Mouse (Mus musculus) adrenal gland, adult 2 months (tissue): ENCODE measurements around the gene Mfsd13b. TPM values are rescaled to one million over a fixed set of nuclear protein-coding genes. Genes with fewer than 3 reads are reported as not detected.
"Not testable (repeated sequence)": the region's sequence is repeated elsewhere in the genome, so short reads cannot be mapped to it uniquely, and the experiment has no call there.

Experiments
- DNase-seq: peaks from one replicate; pipeline ENCODE4 v3.0.0; 2021
- polyA plus RNA-seq: library from polyadenylated mRNA; depleted of rRNA; stranded (reverse); fragments of >200 nt; gene quantifications from 2 replicates; pipeline ENCODE4 v1.2.3, GENCODE M21; 2012
- total RNA-seq, 2 experiments: library from RNA; stranded (reverse); gene quantifications; 2 replicates each; pipeline ENCODE4 v1.2.3; 2021

The Mfsd13b gene
- total and polyA plus RNA-seq, 3 experiments: 0.28 TPM; not detected in 2

DNA sequence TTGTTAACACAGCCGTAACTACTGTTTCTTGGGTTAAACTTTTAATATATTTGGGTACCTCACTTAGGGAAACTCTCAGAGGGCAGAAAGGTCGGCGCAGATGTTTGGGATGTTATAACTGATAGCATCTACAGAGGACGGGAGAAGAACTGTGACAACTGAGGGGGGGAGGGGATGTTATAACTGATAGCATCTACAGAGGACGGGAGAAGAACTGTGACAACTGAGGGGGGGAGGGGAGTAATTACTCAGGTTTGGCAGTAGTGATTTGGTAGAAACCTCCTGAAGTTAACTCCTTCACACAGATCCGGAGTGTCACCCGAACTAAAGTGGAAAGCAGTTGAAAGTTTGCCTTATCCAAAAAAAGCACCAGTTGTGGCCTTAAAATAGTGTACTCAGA is 659 bp downstream of the Mfsd13b start:
- DNase-seq: no peak

DNA sequence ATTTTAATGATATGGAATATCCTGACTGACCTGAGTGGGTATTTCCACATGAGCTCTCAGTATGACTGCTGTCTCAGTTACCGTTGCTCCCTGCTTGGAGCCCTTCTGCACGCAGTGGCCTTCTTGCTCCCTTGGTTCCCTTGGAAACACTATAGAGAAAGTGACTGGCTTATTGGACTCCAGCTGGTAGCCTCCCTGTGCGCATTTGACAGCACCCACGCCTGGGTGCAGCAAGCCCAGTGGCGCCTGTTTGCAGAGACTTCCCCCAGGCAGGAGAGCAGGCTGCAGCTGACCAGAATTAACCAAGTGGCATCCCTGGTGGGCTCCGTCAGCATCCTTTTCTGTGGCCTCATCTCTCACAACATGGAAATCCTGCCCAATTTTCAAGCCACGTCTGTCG is 8.9 kb downstream of the Mfsd13b start:
- no peak for DNase-seq

DNA sequence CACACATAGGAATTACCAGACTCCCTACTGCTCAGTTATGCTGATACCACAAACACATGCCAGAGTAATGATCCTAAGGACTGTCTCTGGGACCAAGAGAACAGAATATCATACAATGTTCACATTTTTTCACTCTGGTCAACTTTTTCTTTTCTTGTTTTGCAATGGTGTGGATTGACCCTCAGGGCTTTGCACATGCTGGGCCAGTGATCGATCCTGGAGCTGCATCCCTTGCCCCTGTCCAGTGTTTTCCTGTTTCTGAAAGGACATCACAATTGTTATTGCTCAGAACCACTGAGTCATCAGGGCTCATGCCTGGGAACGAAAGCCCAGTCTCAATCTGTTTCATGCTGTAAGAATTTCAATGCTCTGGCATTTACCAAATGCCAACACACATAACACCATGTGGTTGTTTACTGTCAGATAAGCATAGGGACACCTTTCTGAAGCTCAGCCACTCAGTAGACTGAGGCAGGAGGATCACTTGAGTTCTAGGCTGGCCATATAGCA is 16.8 kb downstream of the Mfsd13b start:
- peak; percentile 42 for DNase-seq

DNA sequence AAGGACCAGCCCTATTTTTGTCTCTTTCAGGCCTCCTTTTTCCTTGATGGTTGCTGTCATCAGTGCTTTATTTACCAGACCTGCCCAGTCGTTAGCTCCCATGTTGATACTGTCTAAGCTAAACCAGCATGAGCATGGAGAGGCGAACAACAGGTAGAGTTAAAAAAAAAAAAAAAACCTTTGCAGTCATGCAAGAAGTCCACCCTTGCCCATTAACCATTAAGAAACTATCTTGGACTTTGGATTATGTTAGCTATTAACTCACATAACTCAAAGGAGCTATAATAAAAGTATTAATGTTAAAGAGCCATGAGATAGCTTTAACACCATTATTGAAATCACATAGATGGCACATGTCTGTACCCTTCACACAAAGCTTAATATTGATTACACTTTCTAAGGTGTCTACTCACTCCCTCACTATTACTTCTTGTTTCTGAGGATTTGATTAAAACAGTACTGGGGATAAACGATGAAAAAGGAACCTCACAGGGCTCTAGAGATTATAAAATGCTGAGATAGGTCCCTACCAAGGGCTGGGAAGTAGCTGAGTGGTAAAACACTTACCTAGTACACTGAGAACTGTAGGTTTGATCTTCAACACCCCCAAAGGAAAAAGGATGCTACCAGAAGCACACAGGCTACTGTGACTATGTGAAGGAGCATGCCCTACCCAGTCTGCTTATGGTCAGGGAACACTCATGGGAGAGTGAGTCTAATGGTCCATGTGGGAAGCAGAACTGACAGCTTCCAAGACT is 17.9 kb downstream of the Mfsd13b start:
- no peak for DNase-seq

DNA sequence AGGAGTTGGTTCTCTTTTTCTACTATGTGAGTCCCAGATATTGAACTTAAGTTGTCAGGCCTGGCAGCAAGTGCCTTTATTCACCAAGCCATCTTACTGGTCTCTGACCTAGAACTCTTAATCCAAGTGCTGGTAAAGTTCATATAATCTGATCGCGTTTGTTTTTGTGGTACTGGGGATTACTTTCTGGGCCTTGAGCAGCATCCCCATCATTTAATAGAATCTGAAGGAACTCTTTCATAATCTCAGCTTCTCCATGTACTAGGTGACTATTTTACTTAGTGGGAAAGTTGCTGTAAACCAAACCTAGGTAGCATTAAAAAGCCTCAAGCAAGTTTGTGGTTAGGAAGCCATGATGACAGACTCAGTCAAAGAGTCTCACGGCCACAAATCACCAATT is 19.6 kb downstream of the Mfsd13b start:
- DNase-seq: no peak

DNA sequence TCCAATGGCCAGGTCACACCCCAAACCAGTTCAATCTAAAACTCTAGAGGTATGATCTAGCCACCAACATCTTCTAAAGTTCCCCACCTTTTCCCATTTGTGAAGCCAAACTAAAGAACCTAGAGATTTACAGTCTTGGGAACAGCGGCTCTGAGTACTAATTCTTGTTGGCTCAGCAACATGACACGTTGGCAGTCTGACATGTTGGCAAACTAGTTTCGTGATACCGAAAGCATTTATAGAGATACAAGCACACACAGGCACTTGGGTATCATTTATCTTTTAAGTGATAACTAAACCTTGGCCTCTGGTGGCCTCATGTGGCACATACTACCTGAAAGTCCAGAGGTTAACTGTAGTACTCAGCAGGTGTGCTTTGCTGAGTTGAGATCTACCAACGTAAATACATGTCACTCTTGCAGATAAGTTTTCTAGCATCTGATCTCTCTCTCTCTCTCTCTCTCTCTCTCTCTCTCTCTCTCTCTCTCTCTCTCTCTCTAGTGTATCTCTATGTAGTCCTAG is 20.2 kb downstream of the Mfsd13b start:
- no peak for DNase-seq

DNA sequence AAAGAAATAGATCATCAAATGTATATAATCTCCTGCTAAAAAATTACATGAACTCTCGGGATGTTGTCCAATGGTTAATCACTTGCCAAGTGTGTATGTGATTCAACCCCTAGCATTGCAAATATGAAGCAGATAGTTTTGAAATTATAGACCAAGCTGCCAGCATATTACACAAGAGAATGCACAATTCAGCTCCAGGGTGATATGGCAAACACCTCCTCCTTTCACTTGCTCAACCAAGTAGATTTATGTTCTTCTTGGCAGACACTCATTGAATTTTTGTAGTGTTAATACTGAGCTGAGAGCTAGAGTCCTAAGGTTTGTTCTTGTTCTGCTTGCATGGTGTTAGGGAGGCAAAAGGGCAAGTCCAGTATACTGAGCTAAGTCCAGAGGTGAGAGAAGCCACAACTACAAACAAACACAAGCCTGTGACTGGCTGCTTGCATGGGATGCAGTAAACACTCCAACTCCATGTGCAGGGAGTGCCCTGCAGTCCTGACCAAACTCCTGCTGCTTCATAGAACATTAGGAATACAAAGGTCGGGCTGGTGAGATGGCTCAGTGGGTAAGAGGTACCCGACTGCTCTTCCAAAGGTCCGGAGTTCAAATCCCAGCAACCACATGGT is 21.6 kb downstream of the Mfsd13b start:
- DNase-seq: peak; percentile 41

DNA sequence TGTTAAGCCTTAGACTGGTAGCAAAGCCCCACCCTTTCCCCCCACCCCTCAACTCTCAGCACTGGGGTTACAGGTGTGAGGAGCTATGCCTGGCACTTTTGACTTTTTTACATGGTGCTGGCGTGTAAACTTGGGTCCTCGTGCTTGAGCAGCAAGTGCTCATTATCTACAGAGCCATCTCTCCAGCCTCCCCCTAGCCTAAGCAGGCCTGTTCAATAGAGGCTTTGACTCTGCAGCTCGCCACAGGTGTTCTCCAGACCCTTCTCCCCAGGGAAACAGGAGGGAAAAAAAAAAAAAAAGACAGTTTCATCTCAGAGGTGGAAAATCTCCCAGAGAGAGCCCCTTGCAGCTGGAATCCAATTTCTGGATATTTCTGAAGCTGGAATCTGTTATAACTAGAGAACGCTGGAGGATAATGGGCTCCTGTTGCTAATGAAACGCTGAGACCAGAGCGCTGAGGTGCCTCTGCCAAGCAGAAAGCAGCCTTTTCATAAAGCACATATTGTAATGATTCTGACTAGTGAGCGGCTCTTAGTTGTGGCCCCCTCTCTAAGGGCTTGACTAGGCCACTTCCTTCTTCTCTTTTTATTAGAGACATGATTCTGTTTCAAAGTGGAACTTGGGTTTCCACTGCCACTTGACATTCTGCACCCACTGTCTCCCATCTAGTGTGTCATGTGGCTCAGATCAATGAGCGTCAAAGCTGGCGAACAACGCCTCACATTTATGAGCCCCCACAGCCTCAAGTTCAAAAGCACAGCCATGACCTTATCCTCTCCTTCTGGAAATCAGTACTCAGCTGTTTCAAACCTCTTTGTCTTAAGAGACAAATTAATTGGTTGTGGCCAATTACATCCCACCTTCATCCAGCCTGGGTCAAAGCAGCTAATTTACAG is 29.7 kb downstream of the Mfsd13b start:
- no peak for DNase-seq

DNA sequence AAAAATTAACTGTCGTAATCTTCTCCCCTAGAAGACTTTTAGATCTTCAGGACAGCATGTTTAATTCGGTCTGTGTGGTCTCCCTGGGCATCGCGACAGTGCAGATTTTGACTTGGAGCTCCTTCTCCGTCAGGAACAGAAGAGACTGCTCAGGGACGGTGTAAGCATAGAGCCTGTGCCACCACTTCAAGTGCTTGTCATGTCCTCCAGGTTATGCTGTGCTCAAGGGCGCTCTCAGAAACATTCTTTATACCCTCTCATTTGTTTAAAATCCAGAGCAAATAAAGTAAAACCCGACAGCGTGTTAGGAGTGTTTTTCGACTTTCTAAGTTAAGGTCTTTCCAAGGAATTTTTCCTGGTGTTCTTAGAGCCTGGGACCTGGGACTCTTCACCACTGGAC is 32.2 kb downstream of the Mfsd13b start:
- no peak for DNase-seq

DNA sequence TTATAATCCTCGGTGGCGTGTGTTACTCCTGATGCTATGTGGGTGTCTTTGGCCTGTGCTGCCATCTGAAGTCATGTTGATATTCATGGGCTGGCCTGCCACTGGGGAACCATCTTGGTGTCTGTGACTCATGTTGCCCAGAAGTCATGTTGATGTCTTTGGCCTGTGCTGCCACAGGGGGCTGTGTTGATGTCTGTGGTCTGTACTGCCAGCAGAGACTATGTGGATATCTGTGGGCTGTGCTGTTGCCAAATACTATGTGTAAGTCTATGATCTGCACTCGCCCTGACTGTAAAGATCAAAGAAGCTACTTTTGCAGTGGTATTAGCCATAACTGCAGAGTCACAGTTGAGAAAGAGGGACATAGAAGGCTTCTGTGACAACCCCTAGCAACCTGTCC is 36.5 kb downstream of the Mfsd13b start:
- DNase-seq: no peak

DNA sequence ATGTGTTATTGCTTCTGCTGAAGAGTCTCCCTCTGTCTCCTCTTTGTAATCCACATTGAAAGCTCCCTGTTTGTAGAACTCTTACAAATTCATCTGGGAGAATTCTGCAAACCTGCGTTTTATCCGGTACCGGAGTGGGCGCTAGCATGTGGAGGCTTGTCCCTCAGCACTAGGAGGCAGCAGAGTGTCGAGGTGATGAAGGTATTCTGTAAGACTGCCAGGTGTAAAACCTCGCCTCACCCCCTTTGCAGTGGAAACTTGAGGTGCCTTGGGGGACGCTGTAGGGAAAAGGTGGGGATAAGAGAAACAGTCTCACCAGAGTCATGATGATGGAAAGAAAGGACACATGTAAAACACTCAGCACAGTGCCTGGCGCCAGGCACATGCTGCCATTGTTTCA is 38.0 kb downstream of the Mfsd13b start:
- DNase-seq: no peak

DNA sequence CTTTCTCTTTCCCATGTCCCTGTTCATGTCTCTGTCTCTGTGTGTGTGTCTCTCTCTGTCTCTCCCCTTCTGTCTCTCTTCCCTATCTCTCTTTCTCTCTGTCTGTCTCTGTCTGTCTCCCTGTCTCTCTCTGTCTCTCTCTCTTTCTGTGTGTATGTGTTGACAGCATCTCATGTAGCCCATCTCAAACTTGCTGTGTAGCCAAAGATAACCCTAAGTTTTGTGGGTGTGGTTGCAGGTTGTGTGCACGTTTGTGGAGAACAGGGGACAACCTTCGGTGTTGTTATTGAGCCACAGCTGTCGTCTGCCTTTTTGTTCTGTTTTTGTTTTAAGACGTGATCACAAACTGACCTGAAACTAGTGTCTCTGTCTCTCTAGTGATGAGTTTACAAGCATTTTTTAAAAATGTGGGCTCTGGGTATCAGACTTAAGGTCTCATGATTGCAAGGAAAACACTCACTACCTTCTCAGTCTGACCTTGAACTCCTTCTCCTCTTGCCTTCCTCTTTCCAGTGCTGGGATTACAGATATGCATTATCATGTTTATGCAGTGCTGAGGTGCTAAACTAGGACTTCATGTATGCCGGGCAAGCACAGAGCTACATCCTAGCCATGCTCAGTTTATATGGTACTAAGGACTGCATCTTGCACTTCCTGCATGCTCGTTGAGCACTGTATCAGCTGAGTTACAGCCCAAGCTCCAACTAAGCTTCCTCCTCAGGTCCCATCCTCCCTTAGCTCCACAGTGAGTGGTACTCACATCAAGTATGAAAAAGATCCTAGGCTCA is 43.1 kb downstream of the Mfsd13b start:
- DNase-seq: no peak

DNA sequence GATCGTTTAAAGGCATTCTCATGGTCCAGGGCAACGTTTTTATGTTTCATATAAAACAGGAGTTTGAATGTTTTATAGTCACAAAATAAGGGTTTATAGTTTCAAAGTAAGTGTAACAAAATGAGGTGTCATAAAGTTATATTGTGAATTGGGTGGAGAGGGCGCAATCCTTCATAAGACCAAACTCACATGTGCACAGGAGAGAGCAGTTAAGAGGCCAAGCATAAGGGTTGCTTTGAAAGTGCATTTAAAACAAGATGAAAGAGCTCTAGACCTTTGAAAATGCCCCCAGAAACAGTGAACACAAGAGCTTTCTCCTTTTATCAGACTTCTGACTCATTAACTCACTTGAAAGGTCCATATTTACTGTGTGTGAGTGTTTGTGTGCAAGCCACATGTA is 44.0 kb downstream of the Mfsd13b start:
- DNase-seq: no peak

DNA sequence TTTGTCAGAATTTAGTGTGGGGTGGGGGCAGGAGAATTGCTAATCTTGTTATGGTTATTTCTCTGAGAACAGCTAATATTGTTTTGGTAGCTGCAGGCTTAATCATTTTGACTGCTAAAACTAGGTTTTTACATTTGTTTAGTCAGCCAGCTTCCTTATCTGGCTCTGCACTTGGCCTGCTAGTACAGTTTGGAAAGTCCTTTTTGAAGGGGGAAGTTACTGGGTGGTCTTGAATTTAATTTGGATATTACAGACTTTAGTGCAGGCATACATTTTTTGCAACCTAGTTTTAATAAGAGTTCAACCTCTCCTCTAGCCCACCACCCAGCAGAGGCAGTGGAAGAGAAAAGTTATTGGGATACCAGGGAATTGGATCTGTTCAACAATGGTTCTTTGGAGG is 47.6 kb downstream of the Mfsd13b start:
- not testable (repeated sequence) for DNase-seq

DNA sequence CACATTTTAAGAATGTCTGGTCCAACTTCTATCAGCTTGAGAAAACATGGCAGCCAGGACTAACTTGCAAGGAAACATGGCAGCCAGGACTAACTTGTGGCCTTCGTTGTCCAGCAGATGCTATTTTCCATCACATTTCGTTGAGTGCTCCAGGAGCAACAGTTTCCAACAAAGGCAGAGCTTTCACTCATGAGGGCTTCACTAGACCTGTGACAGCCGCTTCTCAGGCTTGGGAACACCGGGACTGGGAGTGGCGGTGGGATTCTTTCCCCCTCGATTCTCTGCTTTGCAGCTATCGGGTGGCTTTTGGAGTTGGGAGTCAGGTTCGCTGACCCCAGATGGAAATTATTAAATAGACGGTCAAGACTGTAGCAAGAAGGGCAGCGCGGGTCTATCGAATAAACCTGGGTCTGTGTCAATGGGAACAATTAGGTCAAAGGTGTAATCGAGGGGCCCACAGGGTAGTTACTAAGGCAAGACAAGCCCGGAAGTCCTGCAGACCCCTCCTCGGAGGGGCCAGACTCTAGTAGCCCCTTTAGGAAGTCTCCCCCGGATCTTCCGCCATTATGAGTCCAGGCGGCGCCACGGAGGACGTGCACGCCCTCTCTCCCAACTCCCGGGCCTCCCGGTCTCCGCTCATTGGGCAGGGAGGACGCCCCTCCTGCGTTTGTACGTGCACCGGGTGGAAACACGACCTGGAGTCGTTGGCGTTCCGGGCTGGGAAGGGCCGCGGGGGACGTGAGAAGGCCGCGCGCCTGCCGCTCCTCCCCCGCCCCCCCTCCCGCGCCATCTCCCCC is 51.7 kb downstream of the Mfsd13b start, which contains the start of gene Mettl9:
Mettl9 (plus strand) TSS at position 590 of the 797 bp plus-strand sequence.
- DNase-seq: peak; percentile 98

DNA sequence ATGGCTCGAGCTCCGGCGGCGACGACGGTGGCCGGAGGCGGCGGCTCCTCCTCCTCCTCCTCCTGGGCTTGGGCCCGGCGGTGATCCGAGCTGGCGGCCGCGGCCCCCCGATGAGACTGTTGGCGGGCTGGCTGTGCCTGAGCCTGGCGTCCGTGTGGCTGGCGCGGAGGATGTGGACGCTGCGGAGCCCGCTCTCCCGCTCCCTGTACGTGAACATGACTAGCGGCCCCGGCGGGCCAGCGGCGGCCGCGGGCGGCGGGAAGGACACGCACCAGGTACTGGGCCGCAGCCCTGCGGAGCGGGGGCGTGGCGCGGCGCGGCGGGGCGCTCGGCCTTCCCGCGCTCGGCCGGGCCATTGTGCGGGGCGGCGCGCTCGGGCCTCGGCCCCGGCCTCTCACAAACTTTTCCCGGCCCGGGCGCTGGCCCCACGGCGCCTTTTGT is 52.4 kb downstream of the Mfsd13b start:
- no peak for DNase-seq

DNA sequence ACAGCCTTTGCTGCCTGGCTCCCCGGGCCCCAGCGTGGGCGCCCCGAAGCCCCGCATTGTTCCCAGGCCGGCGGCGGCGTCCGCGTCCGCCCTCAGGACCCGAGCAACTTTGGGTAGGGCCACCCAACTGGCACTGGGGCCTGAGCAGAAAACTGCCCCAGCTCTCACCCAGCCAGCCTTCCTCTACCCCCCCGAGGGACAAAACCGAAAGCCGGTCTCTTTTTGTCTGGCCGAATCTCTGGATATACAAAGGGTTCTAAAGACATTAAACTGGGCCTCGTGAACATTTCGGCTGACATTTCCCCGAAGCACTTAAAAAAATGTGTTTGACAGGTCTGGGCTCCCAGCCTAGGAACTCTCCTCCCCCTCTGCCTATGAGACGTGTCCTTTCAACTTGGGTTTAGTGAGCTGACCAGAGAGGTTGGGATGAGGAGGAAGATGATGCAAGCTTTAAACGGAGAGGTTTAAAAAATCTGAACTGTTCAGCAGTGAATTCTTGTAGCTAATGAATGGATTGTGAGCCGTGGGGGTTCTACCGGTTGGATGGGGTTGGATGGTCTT is 52.9 kb downstream of the Mfsd13b start:
- peak; percentile 81 for DNase-seq

DNA sequence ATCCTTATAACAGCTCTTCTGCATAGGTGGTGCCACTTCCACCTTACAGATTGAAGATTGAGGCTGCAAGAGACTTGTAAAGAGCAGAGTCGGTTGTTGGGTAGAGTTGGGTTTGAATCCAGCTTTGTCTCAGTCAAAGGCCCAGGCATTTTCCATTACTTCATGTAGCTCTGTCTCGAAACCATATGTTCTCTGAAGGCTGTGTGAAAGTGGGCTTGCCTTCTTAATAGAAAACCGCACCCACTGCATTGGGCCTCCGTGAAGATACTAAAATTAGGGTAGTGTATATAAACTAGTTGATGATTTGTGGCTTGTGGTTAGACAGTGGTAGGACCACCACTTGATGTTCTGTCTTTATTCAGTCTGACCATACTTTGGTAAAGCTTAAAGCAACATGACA is 58.3 kb downstream of the Mfsd13b start:
- DNase-seq: no peak

DNA sequence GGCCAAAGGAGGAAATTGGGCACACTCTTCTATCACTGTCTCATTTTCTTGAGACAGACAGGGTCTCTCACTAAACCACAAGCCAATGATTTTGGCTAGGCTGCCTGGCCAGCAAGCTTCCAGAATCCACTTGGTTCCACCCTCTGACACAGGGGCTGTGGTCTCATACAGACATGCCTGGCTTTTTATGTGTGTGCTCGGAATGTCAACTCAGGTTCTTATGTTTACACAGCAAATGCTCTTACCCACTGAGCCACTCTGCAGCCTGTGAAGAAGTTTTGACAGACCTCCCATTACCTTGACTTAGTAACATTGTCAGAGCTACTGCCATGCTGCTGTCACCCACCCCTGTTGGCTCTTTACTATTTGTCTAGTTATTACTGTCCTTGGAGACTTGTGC is 59.7 kb downstream of the Mfsd13b start:
- no peak for DNase-seq

DNA sequence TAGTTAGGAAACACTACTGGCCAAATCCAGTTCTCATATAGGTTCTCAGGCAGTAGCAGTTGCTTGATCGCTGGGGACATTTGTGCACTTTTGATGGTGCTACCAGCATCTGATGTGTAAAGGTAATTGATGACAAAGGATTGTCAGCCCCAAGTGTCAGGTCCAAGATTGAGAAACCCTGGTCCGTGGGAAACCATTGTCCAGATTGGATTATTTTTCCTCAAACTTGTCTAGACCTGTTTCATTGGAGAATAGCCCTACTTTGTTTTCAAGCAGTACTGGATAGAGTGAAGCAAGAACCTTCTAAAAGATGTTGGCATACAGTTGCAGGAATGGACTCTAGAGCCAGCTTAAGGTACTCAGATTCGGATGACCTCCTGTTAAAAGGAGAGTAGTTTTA is 60.7 kb downstream of the Mfsd13b start:
- no peak for DNase-seq
